Mouse (Mus musculus) ES-E14 (cell line): ENCODE measurements around the gene Pde6b.

Experiments
- CHD2 ChIP-seq: IDR thresholded peaks from 2 replicates; pipeline ENCODE4 v1.6.1; 2014; ENCODE audit warnings: mild to moderate bottlenecking, low read depth, low read length, inconsistent platforms
- HCFC1 ChIP-seq: IDR thresholded peaks from 2 replicates; pipeline ENCODE4 v1.6.1; 2012; ENCODE audit warnings: low read length, inconsistent platforms, borderline replicate concordance; ENCODE audit not compliant: insufficient read depth
- ZC3H11A ChIP-seq: IDR thresholded peaks from 2 replicates; pipeline ENCODE4 v1.6.1; 2012; ENCODE audit warnings: low read depth, mild to moderate bottlenecking, inconsistent platforms, low read length, borderline replicate concordance
- ZNF384 ChIP-seq: IDR thresholded peaks from 2 replicates; pipeline ENCODE4 v1.6.1; 2012; ENCODE audit warnings: low read depth, low read length, inconsistent platforms

DNA sequence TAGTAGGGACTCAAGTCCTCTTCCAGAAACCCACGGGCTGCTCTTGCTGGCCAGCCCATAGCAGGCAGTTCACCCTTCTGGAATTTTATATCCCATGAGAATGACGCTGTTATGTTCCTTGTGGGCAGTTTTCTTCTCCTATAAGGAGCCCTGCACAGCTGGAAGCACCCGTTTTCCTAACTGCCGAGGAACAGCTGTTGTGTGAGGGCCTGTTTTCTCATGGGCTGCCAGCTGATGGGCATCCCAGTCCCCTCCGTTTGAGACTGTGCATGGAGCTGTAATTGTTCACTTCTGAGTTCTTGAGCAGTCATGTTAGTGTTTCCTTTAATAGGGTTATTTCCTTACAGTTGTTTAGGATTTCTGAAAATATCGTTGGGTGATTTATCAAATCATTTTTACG is 81.4 kb downstream of the Pde6b start:
- TF ChIP-seq CHD2 (no peak), HCFC1 (no peak), ZC3H11A (no peak), ZNF384 (no peak)
